Mouse (Mus musculus): ENCODE results near the gene Vwa7.

Gene Vwa7

GRCm38 (mm10) chr17:35000717-35001451, 15.5 kb upstream of the Vwa7 start, which contains the start of gene Vars:
Gene Vars, plus strand, starts transcription at chr17:35000987.
- in situ Hi-C loops (cut with MboI): loop anchor here (10.0 kb wide), 1 partner anchor 54 kb away; the partner anchor contains the start of gene Ddah2

DNA sequence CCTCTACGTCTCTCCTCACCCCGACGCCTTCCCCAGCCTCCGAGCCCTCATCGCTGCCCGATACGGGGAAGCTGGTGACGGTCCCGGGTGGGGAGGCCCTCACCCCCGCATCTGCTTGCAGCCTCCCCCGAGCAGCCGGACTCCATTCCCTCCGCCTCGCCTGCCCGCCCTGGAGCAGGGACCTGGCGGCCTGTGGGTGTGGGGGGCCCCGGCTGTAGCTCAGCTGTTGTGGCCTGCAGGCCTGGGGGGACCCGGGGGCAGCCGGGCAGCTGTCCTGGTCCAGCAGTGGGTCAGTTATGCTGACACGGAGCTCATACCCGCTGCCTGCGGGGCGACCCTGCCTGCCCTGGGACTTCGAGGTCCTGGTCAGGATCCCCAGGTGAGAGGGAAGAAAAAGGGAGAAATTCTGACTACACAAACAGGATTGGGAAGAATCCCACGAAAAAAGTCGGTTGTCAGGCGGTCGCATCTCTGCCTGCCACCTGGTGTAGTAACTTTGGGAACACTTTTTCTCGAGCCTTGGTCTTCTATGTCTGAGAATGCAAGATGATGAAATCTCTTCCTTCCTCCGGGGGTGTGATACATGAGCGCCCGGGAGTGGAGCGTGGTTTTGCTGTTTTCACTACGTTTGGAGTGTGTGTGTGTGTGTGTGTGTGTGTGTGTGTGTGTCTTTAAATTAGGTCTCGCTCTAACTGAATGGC, 14.8 kb upstream of the Vwa7 start:
- in situ Hi-C loops (cut with MboI): loop anchor here (10.0 kb wide), 1 partner anchor 53 kb away; the partner anchor contains the start of gene Ddah2

DNA sequence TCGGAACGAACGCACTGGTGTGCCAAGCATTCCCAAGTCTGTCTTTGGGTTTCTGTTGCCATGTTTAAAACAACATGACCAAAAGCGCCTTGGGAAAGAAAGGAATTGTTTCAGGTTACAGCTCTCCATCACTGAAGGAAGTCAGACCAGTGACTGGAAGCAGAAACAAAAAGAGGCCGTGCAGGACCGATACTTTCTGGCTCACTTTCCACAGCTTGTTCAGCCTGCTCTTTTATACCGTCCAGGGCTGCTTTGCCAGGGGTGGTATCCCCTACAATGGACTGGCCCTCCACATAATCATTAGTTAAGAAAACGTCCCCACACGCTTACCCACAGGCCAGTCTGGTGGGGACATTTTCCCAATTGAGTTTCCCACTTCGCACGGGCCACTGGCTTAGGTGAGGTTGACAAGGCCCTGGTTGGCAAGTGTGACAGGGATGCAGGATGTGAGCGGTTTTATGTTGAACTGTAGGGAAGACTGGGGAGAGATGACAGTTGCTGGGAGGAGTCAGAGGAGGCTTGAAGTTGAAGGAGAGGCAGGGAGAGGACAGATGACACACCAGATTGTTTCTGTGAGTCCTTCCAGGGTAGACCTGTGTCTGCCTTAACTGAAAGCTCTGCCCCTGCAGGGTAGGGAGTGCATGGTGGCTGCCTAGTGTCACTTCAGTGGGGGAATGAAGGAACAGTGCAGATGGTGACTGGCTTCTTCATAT, 14.1 kb upstream of the Vwa7 start:
- in situ Hi-C loops (cut with MboI): loop anchor here (10.0 kb wide), 1 partner anchor 52 kb away; the partner anchor contains the start of gene Ddah2

DNA sequence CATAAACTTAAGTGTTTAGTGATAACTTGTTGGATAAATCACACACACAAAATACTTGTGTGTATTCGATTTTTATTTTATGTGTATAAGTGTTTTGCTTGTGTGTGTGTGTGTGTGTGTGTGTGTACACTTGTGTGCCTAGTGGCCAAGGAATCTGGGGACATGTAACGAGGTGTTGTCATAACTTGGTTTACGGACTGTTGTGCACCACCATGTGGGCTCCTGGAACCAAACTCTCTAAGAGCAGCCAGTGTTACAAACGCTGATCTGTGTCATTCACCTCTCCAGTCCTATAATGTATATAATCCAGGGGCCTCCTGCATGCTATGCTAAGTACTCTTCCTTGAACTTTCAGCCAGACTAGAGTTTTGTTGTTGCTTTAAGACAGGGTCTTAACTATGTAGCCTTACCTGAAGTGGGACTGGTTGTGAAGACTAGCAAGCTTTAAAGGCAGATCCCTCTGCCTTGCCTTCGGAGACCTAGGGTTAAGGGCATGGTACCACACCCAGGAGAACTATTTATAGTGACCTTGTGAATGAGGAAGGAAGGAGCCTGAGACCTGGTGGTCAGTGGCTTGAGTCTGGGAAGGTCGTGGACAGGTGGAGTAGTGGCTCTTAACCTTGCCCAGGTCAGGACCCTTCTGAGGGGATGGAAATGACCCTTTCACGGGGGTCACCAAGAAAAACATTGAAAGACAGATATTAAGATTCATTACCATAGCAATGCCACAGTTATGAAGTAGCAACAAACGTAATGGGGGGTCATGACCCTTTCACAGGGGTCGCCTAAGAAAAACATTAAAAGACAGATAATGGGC, 13.1 kb upstream of the Vwa7 start:
- in situ Hi-C loops (cut with MboI): loop anchor here (10.0 kb wide), 1 partner anchor 52 kb away; the partner anchor contains the start of gene Ddah2

GRCm38 (mm10) chr17:35004075-35004717, 12.2 kb upstream of the Vwa7 start:
- in situ Hi-C loops (cut with MboI): loop anchor here (10.0 kb wide), 1 partner anchor 51 kb away; the partner anchor contains the start of gene Ddah2

DNA sequence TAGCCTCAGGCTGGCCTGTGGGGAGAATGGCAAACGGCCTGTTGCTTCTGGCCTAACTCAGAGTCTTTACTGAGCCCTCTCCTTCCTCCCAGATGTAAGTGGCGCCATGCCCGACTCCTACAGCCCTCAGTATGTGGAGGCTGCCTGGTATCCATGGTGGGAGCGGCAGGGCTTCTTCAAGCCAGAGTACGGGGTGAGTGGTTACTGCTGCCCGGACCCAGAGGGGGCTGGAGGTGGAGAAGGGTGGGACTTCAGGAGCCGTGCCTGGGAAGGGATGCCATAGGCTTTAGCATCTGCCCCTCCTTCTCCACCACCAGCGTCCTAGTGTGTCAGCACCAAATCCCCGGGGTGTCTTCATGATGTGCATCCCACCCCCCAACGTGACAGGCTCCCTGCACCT, 11.2 kb upstream of the Vwa7 start:
- in situ Hi-C loops (cut with MboI): loop anchor here (10.0 kb wide), 1 partner anchor 50 kb away; the partner anchor contains the start of gene Ddah2

DNA sequence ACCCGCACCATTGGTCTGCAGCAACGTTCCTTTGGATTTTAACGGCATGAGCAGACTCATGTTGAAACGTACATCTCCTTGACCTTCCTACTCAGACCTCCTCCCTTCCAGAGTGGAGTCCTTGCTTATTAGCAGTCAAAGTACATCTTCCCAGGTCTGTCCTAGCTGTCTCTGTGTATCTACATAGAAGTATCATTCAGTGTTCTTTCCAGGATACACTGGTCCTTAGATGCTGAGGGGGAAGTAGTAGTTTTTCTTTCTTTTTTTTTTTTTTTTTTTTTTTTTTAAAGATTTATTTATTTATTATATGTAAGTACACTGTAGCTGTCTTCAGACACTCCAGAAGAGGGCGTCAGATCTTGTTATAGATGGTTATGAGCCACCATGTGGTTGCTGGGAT, 10.5 kb upstream of the Vwa7 start:
- in situ Hi-C loops (cut with MboI): loop anchor here (10.0 kb wide), 1 partner anchor 49 kb away; the partner anchor contains the start of gene Ddah2

GRCm38 (mm10) chr17:35007387-35007991, 8.9 kb upstream of the Vwa7 start:
- in situ Hi-C loops (cut with MboI): loop anchor here (10.0 kb wide), 1 partner anchor 47 kb away; the partner anchor contains the start of gene Ddah2

- in situ Hi-C loops (cut with MboI): loop anchor here (10.0 kb wide), 1 partner anchor 45 kb away; the partner anchor contains the start of gene Ddah2
These were observed 6.8 kb upstream of the Vwa7 start for GRCm38 (mm10) chr17:35009586-35009985.

GRCm38 (mm10) chr17:35011440-35011839, 4.9 kb upstream of the Vwa7 start:
- in situ Hi-C loops (cut with MboI): no loop called here

DNA sequence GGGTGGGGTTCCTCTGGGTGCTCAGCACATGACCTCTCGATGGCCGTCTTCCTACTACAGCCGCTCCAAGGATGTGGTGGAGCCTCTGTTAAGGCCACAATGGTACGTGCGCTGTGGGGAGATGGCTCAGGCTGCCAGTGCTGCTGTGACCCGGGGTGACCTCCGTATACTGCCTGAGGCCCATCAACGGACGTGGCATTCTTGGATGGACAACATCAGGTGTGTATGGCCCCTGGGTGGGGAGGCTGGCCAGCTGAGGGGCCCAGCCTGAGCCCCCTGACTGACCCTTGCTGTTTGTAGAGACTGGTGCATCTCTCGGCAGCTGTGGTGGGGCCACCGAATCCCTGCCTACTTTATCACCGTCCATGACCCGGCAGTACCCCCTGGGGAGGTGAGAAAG, 3.9 kb upstream of the Vwa7 start:
- in situ Hi-C loops (cut with MboI): no loop called here

DNA sequence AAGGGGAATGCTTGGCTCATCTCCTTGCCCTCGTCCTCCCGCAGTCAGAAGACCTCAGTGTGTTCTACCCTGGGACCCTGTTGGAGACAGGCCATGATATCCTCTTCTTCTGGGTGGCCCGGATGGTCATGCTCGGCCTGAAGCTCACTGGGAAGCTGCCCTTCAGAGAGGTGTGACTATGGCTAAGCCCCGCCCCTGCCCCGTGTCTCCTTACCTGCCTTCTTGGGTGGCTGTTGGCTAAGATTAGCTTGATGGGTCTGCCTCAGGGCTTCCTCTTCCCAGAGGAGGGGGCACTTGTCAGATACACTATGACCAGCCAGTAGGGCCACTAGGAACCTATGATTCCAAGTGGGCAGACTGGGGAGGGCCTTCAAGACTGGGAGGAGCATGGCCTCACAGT, 3.2 kb upstream of the Vwa7 start:
- in situ Hi-C loops (cut with MboI): no loop called here

- in situ Hi-C loops (cut with MboI): no loop called here
These were observed 1.1 kb upstream of the Vwa7 start for GRCm38 (mm10) chr17:35015296-35015695.

DNA sequence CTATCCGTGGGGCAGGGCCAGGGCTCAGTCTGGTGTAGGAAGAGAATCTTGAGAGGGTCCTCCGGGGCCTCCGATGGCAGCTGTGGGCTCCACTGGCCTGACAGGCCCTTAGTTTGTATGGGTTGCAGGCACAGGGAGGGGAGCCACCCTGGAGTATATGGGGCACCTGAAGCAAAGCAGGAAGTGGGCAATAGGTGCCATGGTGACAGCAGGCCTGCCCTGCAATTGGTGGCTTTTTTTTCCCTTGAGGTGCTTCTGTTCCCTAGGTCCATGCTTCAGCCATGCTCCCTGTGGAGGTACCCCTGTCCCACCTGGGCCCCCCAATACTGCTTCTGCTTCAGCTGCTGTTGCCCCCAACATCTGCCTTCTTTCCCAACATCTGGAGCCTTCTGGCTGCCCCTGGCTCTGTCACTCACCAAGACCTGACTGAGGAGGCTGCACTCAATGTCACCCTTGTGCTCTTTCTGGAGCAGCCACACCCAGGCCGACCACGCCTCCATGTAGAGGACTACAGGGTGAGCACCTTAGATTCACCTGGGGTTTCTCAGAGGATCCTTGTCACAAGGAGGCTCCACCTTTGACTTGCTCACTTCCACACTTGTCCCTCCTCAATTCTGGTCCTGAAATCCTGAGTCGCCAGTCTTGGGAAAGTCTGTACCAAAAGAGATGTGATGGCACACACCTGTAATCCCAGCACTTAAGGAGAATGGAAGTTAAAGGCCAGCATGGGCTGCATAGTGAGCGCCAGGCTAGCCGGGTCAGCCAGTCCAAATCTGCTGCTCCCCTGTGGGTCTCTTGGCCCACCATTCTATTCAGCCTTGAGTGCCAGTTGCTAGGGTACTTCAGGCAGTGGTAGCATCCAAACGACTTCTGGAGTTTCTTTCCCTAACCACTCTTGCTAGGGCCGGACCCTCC, 669 bp downstream of the Vwa7 start:
- in situ Hi-C loops (cut with MboI): no loop called here

- in situ Hi-C loops (cut with MboI): no loop called here
These were observed 1.3 kb downstream of the Vwa7 start for GRCm38 (mm10) chr17:35017706-35018030.

DNA sequence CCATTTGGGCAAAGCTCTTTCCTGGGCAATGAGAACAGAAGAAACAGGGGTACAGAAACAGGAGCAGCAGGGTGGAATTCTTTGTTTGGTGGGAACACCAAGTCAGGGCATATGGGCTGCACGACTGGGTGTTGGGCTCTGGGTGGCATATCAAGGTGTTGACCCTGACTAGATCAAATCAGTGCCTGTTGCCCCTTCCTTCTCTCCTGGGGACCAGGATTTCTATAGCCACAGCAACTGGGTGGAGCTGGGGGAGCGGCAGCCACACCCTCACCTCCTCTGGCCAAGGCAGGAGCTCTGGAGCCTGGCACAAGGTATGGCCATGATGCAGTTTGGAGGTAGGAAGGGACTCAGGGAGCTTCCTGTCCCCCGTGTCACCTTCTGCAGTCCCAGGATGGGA, 1.8 kb downstream of the Vwa7 start:
- in situ Hi-C loops (cut with MboI): no loop called here

GRCm38 (mm10) chr17:35019894-35020293, 3.5 kb downstream of the Vwa7 start:
- in situ Hi-C loops (cut with MboI): loop anchor here (5.0 kb wide), 1 partner anchor 42 kb away; no protein-coding TSS in a partner anchor

GRCm38 (mm10) chr17:35020551-35020950, 4.2 kb downstream of the Vwa7 start:
- in situ Hi-C loops (cut with MboI): loop anchor here (5.0 kb wide), 1 partner anchor 42 kb away; no protein-coding TSS in a partner anchor

All from mature B cell (primary cell).